Mouse (Mus musculus): ENCODE measurements around the gene Kif17.

DNA sequence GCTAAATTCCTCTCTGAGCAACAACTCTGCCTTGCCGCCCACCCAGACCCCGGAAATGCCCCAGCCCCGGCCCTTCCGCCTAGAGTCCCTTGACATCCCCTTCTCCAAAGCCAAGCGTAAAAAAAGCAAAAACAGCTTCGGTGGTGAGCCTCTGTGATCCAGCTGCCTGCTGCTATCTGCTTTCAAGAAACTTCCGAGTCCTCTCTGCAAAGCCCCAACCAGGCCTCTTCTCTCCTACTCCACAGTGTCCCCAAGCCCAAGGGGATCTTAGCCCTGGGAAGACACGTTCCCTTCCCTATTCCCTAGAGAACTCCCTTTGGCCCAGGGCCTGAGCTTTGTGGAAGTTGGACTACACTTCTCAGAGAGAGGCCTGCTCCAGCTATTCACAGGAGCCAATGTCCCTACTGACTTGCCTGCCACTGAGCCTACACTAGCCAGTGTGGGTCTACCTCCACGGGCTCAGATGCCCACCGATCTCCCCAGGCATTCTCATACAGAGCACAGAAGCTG lies 51.1 kb downstream of the Kif17 start:
- TF ChIP-seq CTCF (IDR thresholded peaks at IDR 0.05; ENCODE audit: insufficient read depth, low read length) (no peak), POLR2A (IDR thresholded peaks at IDR 0.05; ENCODE audit: borderline replicate concordance, extremely low read depth, low read depth, low read length) (no peak)
